Mouse (Mus musculus) left cerebral cortex, postnatal 14 days (tissue): Measurements from ENCODE around the gene Gm21425. TPM values are rescaled to one million over a fixed set of nuclear protein-coding genes. Genes with fewer than 3 reads are reported as not detected.
"Not testable (repeated sequence)": the region's sequence is repeated elsewhere in the genome, so short reads cannot be mapped to it uniquely, and the experiment has no call there.

Source experiments
- DNase-seq, 2 experiments: peaks; one replicate each; pipeline ENCODE4 v3.0.0; 2021 to 2022; ENCODE audit warnings: low spot score in 2 of 2, mixed read lengths in 1 of 2
- intact Hi-C: fragments of 180-260 bp; cut with DNase I; formaldehyde crosslinking; loops from one replicate; pipeline ENCODE4 v1.15.1; 2025
- long read RNA-seq, 2 experiments: library from polyadenylated mRNA; stranded (forward); transcript quantifications; one replicate each; pipeline ENCODE4 v2.0.0; 2021
- total RNA-seq, 2 experiments: library from RNA; stranded (reverse); gene quantifications; 2 replicates each; pipeline ENCODE4 v1.2.3; 2021

Gene Gm21425
- total RNA-seq: not detected
- long read RNA-seq, experiment 1: 0 reads
- long read RNA-seq, experiment 2: 0 reads

- DNase-seq, intact Hi-C loops: not testable (repeated sequence)
Observed at GRCm38 (mm10) chrY:13161668-13162067, at the start of gene Gm21425. Gm21425 (plus strand) TSS chrY:13161968.

GRCm38 (mm10) chrY:13133392-13133791 is 28.4 kb upstream of the Gm21425 start, which contains the start of gene Gm21891:
Gm21891 (minus strand) TSS chrY:13133492.
- not testable (repeated sequence) for DNase-seq

More at GRCm38 (mm10) chrY:13133392-13133791, 28.4 kb upstream of the Gm21425 start, which contains the start of gene Gm21891:
- intact Hi-C loops: not testable (repeated sequence)

Other genes with a start within 250 kb of the Gm21425 start
- gene Gm20807, start 119.1 kb upstream of the Gm21425 start, total RNA-seq: not detected
- not detected for gene Gm21891, start 28.5 kb upstream of the Gm21425 start, total RNA-seq
- gene Gm21828, start 62.0 kb downstream of the Gm21425 start, total RNA-seq: not detected
- gene Gm21440, start 90.4 kb downstream of the Gm21425 start, total RNA-seq: not detected
- gene Gm21454, start 90.5 kb downstream of the Gm21425 start, total RNA-seq: not detected
- not detected for gene Gm21725, start 187.1 kb downstream of the Gm21425 start, total RNA-seq